Mouse (Mus musculus) CD4-positive, CD25-positive, alpha-beta regulatory T cell, adult 2 months (primary cell): Measurements from ENCODE around the gene Mettl3.

Experiments
- DNase-seq: peaks from one replicate; pipeline ENCODE4 v3.0.0-alpha.2; 2012; ENCODE audit warnings: low read depth, low spot score

The Mettl3 gene

GRCm38 (mm10) chr14:52295558-52296264 is 9.2 kb downstream of the Mettl3 start:
- DNase-seq: peak; percentile 55

GRCm38 (mm10) chr14:52284191-52284590 is 20.7 kb downstream of the Mettl3 start:
- no peak for DNase-seq

GRCm38 (mm10) chr14:52283629-52284028 is 21.3 kb downstream of the Mettl3 start:
- DNase-seq: no peak

GRCm38 (mm10) chr14:52279747-52280120 is 25.2 kb downstream of the Mettl3 start:
- DNase-seq: peak; percentile 63

- DNase-seq: peak; percentile 100
These were observed 25.8 kb downstream of the Mettl3 start, which contains the start of the genes Tox4 and Rab2b for GRCm38 (mm10) chr14:52278932-52279746. Gene Tox4 (plus strand): TSS chr14:52279146. Gene Rab2b (minus strand): TSS chr14:52279545.

- DNase-seq: no peak
These were observed 27.7 kb downstream of the Mettl3 start for GRCm38 (mm10) chr14:52277210-52277609.

- DNase-seq: peak; percentile 24
These were observed 32.1 kb downstream of the Mettl3 start for GRCm38 (mm10) chr14:52272781-52273180.

- peak; percentile 98 for DNase-seq
These were observed 47.3 kb downstream of the Mettl3 start, which contains the start of gene Chd8 for GRCm38 (mm10) chr14:52257484-52258213. Gene Chd8 (minus strand): TSS chr14:52257780.

GRCm38 (mm10) chr14:52256311-52257175 is 48.4 kb downstream of the Mettl3 start:
- DNase-seq: peak; percentile 39

- DNase-seq: no peak
These were observed 58.8 kb downstream of the Mettl3 start for GRCm38 (mm10) chr14:52246129-52246528.
